Mouse (Mus musculus) mouse embryonic stem cell (cell line): Measurements from ENCODE around the gene Slc16a4.

ENCODE experiments used
- in situ Hi-C, 2 experiments: fragments of 300-500 bp; cut with MboI; formaldehyde crosslinking; loops; 1 replicate in 1 of 2; 3 replicates in 1 of 2; pipeline ENCODE4 v1.14.3; 2019 to 2020; ENCODE audit warnings: low sequenced_read_pairs in 2 of 2, low pct_unique_long_range_greater_than_20kb in 1 of 2, mixed read lengths in 1 of 2; ENCODE audit not compliant: unreplicated experiment in 1 of 2

Slc16a4 gene

GRCm38 (mm10) chr3:107343971-107344370, 52.9 kb downstream of the Slc16a4 start:
- in situ Hi-C loops, result loop anchor here in 1 of 2 experiments (25.0 kb wide), 1 partner anchor 1382 kb away; the partner anchor contains the start of genes Atp5f1, Ovgp1 and Wdr77

GRCm38 (mm10) chr3:107345033-107345725, 54.1 kb downstream of the Slc16a4 start:
- in situ Hi-C loops, result loop anchor here in 1 of 2 experiments (25.0 kb wide), 1 partner anchor 1383 kb away; the partner anchor contains the start of genes Atp5f1, Ovgp1 and Wdr77

GRCm38 (mm10) chr3:107349006-107349405, 58.0 kb downstream of the Slc16a4 start:
- in situ Hi-C loops, result loop anchor here in 1 of 2 experiments (25.0 kb wide), 1 partner anchor 1387 kb away; the partner anchor contains the start of genes Atp5f1, Ovgp1 and Wdr77

GRCm38 (mm10) chr3:107351706-107352105, 60.7 kb downstream of the Slc16a4 start:
- in situ Hi-C loops, result loop anchor here (5.0 kb wide), 2 partner anchors 106 to 111 kb away; partner anchors contain the start of gene Kcnc4 (in 1 of the 2)

- in situ Hi-C loops, result no loop called here
These were observed 64.7 kb downstream of the Slc16a4 start for GRCm38 (mm10) chr3:107355618-107356260.

- in situ Hi-C loops, result no loop called here
These were observed 66.0 kb downstream of the Slc16a4 start for GRCm38 (mm10) chr3:107356964-107357441.

- in situ Hi-C loops, result no loop called here
These were observed 66.7 kb downstream of the Slc16a4 start for GRCm38 (mm10) chr3:107357700-107358234.

GRCm38 (mm10) chr3:107360341-107360740, 69.3 kb downstream of the Slc16a4 start:
- in situ Hi-C loops, result no loop called here
